Mouse (Mus musculus): ENCODE results near the gene Snx32. TPM values are rescaled to one million over a fixed set of nuclear protein-coding genes. Genes with fewer than 3 reads are reported as not detected.

Gene Snx32
- polyA plus RNA-seq, 1 experiment from 2014 or later, result 16.3 TPM

DNA sequence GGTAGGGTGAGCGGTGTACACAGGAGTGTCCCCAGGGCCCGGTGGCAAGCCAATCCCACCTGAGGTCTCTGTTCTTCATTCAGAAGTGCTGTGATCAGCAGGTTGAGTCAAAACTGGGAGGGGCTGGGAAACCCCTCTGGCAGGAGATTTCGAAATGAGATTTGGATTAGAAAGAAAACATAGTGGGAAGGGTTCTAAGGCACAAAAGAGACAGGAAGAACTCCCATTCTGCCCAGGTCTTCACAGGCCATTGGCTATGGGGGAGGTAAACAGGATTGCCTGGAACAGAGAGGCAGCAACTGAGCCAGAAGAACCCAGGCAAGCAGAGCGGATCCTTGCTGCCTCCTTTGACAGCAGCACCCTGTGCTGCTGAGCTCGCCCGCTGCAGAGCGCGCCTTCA is 28.4 kb upstream of the Snx32 start:
- H3K9me3 ChIP-seq (replicated peaks), result no peaks in the 10 kb centered on the region
- H3K36me3 ChIP-seq, result no peaks in the 10 kb centered on the region
- no peak overlapping the region for H3K4me3 ChIP-seq
- peaks cover 22% of the 10 kb centered on the region for H3K27me3 ChIP-seq (replicated peaks)
- no peaks in the 10 kb centered on the region for H3K4me1 ChIP-seq (replicated peaks)
- no peak overlapping the region for H3K27ac ChIP-seq (ENCODE audit: poor library complexity, severe bottlenecking)
- WGBS, result 64% methylated on average over 8 of the region's 8 CpGs
- no peak overlapping the region for H3K4me2 ChIP-seq
- no peak overlapping the region for H3K9ac ChIP-seq
- no peak for ATAC-seq (ENCODE audit: insufficient number of reproducible peaks, low FRiP score)

DNA sequence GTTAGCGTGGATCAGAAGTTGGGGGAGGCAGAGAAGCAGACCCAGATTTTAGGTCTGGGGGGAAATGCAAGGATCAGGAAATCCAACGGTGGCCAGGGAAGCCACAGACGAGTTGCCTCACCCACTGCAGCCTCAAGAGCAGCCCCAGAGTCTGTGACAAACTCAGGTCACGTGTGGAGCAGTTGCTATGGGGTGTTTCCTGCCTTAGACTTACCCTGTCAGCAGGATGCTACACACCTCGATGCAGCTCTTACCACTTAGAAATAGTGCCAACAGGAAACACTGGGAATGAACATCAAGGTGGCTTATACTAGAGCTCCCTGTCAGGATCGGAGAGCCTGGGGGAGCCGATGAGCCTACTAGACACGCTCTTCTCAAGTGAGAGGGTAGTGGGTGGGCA is 22.2 kb upstream of the Snx32 start:
- Histone ChIP-seq H3K4me2 (no peak overlapping the region), H3K36me3 (no peaks in the 10 kb centered on the region), H3K4me1 (replicated peaks) (peaks cover 4% of the 10 kb centered on the region), H3K9me3 (replicated peaks) (no peaks in the 10 kb centered on the region), H3K4me3 (no peak overlapping the region), H3K27me3 (replicated peaks) (peaks cover 37% of the 10 kb centered on the region), H3K9ac (no peak overlapping the region), H3K27ac (ENCODE audit: poor library complexity, severe bottlenecking) (no peak overlapping the region)
- ATAC-seq (ENCODE audit: insufficient number of reproducible peaks, low FRiP score), result no peak
- 59% methylated on average over 8 of the region's 8 CpGs for WGBS

DNA sequence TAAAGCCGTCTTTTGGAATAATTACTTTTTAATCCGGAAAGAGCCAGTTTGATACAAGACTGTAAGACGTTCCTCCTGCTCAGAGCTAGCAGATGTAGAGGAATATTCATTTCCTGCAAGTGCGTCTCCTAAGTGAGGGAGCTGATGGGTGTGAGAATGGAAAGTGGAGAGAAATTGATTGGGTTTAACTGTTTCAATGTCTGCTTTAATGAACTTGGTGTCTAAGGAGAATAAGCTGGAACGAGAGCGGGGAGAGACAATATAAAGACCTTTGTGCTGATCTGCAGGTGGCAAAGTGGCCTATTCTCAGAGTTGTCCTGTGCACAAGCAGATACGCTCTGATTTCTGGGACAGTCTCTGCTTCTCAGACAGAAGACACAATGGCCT is 19.8 kb upstream of the Snx32 start:
- Histone ChIP-seq H3K4me3 (no peak overlapping the region; the same call in 1 of the 2 replicates), H3K27ac (ENCODE audit: poor library complexity, severe bottlenecking) (no peak overlapping the region), H3K9ac (no peak overlapping the region), H3K9me3 (replicated peaks) (no peaks in the 10 kb centered on the region), H3K4me1 (replicated peaks) (peaks cover 4% of the 10 kb centered on the region), H3K36me3 (no peaks in the 10 kb centered on the region), H3K4me2 (no peak overlapping the region), H3K27me3 (replicated peaks) (peaks cover 28% of the 10 kb centered on the region)
- no peak for ATAC-seq (ENCODE audit: insufficient number of reproducible peaks, low FRiP score)
- 73% methylated on average over 7 of the region's 7 CpGs for WGBS

DNA sequence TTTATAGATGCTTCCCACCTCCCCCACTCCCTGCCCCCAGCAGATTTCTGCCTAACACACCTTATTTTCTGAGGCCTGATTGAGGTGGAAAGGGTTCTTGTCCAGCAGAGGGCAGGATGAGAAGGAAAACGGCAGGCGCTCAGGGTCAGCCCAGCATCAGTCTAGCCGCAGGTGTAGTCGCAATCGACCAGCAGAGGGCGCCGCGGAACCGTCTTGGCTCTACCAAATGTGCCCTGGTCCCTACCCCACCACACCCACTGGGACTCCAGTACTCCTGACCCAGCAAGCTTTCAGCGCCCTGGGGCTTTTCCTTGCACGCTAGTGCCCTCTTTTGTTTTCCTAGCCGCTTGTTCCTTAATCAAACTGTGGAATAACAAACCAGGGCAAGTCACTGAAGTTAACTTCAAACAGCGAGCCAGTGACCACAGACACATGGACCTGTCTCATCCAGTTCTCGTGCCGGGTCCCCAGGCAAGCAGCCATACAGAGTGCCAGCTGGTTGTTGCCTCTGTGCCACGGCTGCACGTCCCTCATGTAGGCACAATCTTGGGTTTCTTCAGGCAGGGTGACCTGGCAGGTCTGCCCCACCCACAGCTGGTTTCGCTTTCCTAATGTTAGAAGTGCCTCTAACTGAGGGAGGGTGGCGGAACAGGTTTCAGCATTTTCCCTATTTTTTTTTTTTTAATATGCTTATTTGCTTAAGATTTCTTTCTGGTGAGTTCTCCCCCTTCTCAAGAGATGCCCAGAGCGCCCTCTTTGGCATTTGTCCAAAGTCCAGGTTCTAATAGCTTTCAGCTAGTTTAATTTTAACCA is 19.2 kb upstream of the Snx32 start:
- Histone ChIP-seq H3K4me3 (peak overlapping the region; percentile 29; the same call in 1 of the 2 replicates), H3K9me3 (replicated peaks) (no peaks in the 10 kb centered on the region), H3K9ac (peak overlapping the region; percentile 51; the same call in 1 of the 2 replicates), H3K27me3 (replicated peaks) (peaks cover 28% of the 10 kb centered on the region), H3K4me1 (replicated peaks) (peaks cover 4% of the 10 kb centered on the region), H3K4me2 (peak overlapping the region; percentile 53), H3K36me3 (no peaks in the 10 kb centered on the region), H3K27ac (ENCODE audit: poor library complexity, severe bottlenecking) (no peak overlapping the region)
- 18% methylated on average over 20 of the region's 20 CpGs for WGBS
- ATAC-seq (ENCODE audit: insufficient number of reproducible peaks, low FRiP score), result peak; percentile 91

DNA sequence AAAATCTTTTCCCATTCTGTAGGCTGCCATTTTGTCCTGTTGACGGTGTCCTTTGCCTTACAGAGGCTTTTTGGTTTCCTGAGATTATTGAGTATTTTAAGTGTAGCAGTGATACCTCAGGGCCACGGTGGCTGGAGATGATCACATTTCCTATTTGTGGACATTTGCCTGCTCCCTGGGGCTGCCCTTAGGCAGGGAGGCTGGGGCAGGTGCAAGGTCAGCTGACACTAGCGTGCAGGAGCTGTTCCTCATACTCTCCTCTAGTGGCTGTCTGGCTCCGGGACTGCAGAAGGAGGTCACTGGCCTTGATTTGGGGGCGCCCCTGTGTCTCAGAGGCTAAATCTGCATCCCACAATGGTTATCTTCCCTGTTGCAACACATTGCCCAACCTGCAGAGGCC is 14.9 kb upstream of the Snx32 start:
- Histone ChIP-seq H3K9me3 (replicated peaks) (no peaks in the 10 kb centered on the region), H3K27me3 (replicated peaks) (peaks cover 2% of the 10 kb centered on the region), H3K27ac (ENCODE audit: poor library complexity, severe bottlenecking) (no peak overlapping the region), H3K36me3 (no peaks in the 10 kb centered on the region), H3K9ac (no peak overlapping the region), H3K4me2 (no peak overlapping the region), H3K4me3 (no peak overlapping the region), H3K4me1 (replicated peaks) (peaks cover 4% of the 10 kb centered on the region)
- no peak for ATAC-seq (ENCODE audit: insufficient number of reproducible peaks, low FRiP score)
- WGBS, result 71% methylated on average over 5 of the region's 5 CpGs

DNA sequence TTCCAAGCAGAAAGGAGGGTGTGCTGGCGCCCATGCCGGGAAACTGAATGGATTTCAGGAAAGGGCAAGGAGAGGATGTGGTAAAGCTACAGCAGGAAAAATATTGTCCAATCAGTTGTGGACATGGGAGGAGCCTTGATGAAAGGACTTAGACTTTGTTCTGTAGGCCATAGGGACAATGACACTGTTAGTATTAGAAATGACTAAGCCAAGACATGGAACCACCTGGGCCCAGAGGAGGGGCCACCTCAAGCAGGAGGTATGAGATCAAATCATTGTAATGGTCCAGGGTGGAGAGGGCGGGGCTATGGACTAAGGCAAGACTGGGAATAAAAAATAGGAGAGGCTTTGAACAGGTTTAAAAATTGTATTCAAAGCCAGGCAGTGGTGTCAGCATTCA is 8.4 kb upstream of the Snx32 start:
- WGBS, result 81% methylated on average over 3 of the region's 3 CpGs
- Histone ChIP-seq H3K9ac (no peak overlapping the region), H3K9me3 (replicated peaks) (no peaks in the 10 kb centered on the region), H3K4me3 (no peak overlapping the region), H3K36me3 (no peaks in the 10 kb centered on the region), H3K27ac (ENCODE audit: poor library complexity, severe bottlenecking) (no peak overlapping the region), H3K4me2 (no peak overlapping the region), H3K27me3 (replicated peaks) (no peaks in the 10 kb centered on the region), H3K4me1 (replicated peaks) (no peaks in the 10 kb centered on the region)
- ATAC-seq (ENCODE audit: insufficient number of reproducible peaks, low FRiP score), result no peak

DNA sequence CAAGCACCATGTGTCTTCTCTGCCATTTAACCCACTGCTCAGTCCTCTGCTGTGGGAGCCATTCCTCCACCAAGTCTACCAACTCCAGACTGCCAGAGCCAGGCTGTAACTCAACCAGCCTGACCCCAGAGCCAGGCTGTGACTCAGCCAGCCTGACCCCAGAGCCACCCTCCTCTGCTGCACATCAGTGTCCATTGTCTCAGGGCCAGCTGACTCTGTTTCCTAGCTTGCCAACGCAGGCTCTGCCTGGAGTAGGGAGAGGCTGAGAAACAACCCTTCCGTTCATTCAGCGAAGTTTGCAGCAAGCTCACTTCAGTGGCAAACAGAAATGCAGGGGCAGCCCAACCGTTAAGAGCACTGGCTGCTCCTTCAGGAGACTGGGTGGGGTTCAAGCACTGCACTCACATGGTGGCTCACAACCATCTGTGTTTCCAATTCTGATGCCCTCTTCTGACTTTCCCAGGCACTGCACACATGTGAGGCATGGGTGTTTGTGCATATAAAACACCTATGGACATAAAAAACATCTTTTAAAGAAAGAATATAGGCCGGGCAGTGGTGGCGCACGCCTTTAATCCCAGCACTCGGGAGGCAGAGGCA is 6.7 kb upstream of the Snx32 start:
- WGBS, result 77% methylated on average over 8 of the region's 8 CpGs
- H3K4me1 ChIP-seq (replicated peaks), result peaks cover 8% of the 10 kb centered on the region
- no peak for ATAC-seq (ENCODE audit: insufficient number of reproducible peaks, low FRiP score)
- no peak overlapping the region for H3K4me2 ChIP-seq
- no peaks in the 10 kb centered on the region for H3K36me3 ChIP-seq
- H3K27me3 ChIP-seq (replicated peaks), result no peaks in the 10 kb centered on the region
- no peaks in the 10 kb centered on the region for H3K9me3 ChIP-seq (replicated peaks)
- H3K9ac ChIP-seq, result no peak overlapping the region
- no peak overlapping the region for H3K27ac ChIP-seq (ENCODE audit: poor library complexity, severe bottlenecking)
- no peak overlapping the region for H3K4me3 ChIP-seq

DNA sequence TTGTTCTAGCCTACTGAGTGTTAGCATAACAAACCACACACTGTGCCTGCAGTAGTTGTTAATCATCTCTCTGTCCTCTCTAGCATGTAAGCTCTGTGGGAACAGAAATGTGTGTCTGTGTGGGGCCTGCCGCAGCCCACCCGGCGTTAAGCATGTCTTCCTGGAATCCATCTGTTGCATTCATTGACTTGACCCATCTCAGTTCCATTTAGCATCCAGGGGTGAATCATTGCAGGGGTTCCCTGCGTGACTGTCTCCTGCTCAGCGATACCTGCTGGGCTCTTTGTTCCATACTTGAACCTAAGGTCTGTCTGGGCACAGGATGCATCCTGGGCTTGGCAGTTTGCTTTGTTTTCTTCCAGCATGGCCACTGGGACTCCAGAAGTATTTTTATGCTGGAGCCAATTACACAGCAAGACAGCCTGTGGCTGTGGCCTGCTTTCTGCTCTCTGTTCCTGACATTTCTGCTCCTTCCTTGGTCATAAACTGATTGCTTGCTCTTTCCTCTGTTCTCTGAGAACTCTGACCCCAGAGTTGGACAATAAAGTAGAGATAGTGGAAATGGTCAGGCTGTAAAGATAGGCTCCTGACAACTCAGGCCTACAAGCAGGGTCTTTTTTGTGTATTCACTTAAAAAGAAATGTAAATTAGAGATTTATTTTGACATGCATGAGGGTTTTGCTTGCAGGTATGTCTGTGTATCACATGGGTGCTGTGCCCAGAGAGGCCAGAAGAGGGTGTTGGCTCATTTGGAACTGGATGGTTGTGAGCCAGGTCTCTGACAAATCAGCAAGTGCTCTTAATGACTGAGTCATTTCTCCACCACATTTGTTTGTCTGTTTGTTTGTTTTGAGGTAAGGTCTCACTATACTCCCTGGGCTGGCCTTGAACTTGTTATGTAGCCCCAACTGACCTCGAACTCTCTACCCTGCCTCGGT is 5.8 kb upstream of the Snx32 start:
- H3K4me3 ChIP-seq, result no peak overlapping the region
- H3K9me3 ChIP-seq (replicated peaks), result no peaks in the 10 kb centered on the region
- H3K4me1 ChIP-seq (replicated peaks), result peaks cover 16% of the 10 kb centered on the region
- H3K4me2 ChIP-seq, result no peak overlapping the region
- H3K36me3 ChIP-seq, result no peaks in the 10 kb centered on the region
- H3K27ac ChIP-seq (ENCODE audit: poor library complexity, severe bottlenecking), result no peak overlapping the region
- no peaks in the 10 kb centered on the region for H3K27me3 ChIP-seq (replicated peaks)
- no peak for ATAC-seq (ENCODE audit: insufficient number of reproducible peaks, low FRiP score)
- H3K9ac ChIP-seq, result no peak overlapping the region
- 81% methylated on average over 7 of the region's 7 CpGs for WGBS

DNA sequence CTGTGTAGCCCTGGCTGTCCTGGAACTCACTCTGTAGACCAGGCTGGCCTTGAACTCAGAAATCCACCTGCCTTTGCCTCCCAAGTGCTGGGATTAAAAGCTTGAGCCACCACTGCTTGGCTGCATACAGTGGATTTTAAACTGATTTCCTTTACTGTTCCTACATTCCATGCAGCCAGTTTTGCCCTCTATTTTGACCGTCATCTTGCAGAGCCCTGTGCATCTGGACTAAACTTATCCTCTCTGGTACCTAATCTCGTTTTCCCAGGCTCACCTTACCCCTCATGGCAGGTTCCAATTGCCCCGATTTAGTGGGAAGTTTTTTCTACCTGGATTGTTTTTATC is 2.6 kb upstream of the Snx32 start:
- Histone ChIP-seq H3K9ac (no peak overlapping the region), H3K36me3 (peaks cover 2% of the 10 kb centered on the region; the same call in 1 of the 2 replicates), H3K4me3 (no peak overlapping the region), H3K9me3 (replicated peaks) (0 out of 2 replicates have a peak, but pooled peaks cover 2% of the 10 kb centered on the region), H3K4me2 (no peak overlapping the region), H3K27ac (ENCODE audit: poor library complexity, severe bottlenecking) (0 out of 2 replicates have a peak overlapping the region, but pooled peaks have one; percentile 2), H3K27me3 (replicated peaks) (no peaks in the 10 kb centered on the region), H3K4me1 (replicated peaks) (peaks cover 29% of the 10 kb centered on the region)
- 78% methylated on average over 3 of the region's 3 CpGs for WGBS
- ATAC-seq (ENCODE audit: insufficient number of reproducible peaks, low FRiP score), result no peak

DNA sequence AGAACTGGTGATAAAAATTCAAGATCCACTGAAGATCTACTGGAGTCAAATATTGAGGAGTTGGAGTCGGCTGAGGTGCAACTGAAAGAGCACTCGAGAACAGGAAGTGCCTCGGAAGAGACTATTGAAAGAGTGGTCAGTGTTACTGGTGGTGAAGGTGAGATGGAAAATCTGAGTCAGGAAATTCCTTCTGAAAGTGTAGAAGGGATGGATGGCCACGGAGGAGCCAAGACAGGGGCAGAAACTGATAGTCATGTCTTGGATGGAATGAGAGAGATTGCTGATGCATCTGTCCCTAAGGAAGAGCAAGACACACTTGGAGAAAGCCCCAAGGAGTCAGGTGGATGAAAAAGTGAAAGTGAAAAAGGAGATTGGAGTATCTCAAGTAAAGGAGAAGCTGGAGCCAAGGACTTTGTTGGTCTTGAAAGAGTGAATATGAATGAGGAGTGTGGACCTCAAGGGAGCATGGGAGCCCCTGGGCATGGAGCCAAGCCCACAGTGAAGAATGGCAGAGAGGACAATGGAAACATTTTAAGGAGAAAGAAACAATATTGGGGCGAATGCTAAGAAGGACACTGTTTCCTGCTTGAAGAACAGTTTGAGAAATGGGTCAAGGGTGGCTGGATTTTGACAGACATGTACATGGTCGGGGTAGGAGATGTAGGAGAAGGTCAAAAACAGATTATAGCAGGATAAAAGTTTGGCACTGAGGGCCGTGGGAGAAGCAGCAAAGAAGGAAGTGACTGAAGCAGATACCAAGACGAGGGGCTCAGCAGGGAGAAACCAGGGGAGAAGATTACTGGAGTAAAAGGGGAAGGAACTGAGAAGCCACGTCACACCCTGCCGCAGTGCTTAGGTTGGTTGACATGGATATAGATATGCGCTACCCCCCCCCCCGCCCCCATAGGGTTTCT is 2.0 kb upstream of the Snx32 start:
- WGBS, result 66% methylated on average over 12 of the region's 12 CpGs
- H3K27ac ChIP-seq (ENCODE audit: poor library complexity, severe bottlenecking), result 0 out of 2 replicates have a peak overlapping the region, but pooled peaks have one; percentile 2
- peaks cover 2% of the 10 kb centered on the region; the same call in 1 of the 2 replicates for H3K36me3 ChIP-seq
- H3K9me3 ChIP-seq (replicated peaks), result 0 out of 2 replicates have a peak, but pooled peaks cover 2% of the 10 kb centered on the region
- H3K4me2 ChIP-seq, result peak overlapping the region; percentile 74; the same call in 1 of the 2 replicates
- H3K4me3 ChIP-seq, result no peak overlapping the region
- no peak overlapping the region for H3K9ac ChIP-seq
- H3K27me3 ChIP-seq (replicated peaks), result no peaks in the 10 kb centered on the region
- peaks cover 29% of the 10 kb centered on the region for H3K4me1 ChIP-seq (replicated peaks)
- ATAC-seq (ENCODE audit: insufficient number of reproducible peaks, low FRiP score), result no peak

Data from heart, embryonic 12.5 days (tissue).